Comparison of ENCODE assay signal across 8 mouse cellular contexts in genomic region chr2:21141520-21142203, GRCm38 (mm10).
DNase-seq lines count a peak whose midpoint lies in the region; ATAC-seq and TF ChIP-seq lines count a peak whose summit lies in the region.

No protein-coding gene starts in this region.

- H3K4me3 ChIP-seq in forebrain, embryonic 16.5 days (replicated peaks; ENCODE audit: low read length) = peak overlapping the region; percentile 71
- peak overlapping the region; percentile 39 for H3K4me3 ChIP-seq in liver, postnatal 0 days (ENCODE audit: low read depth, low read length)
- H3K4me3 ChIP-seq in neural tube, embryonic 13.5 days = peak overlapping the region; percentile 56

- peak overlapping the region; percentile 88 for H3K9ac ChIP-seq in forebrain, embryonic 16.5 days (replicated peaks; ENCODE audit: low read depth, low read length)
- 0 out of 2 replicates have a peak overlapping the region, but pooled peaks have one; percentile 6 for H3K9ac ChIP-seq in liver, postnatal 0 days (replicated peaks)
- H3K9ac ChIP-seq in neural tube, embryonic 13.5 days = peak overlapping the region; percentile 86

- H3K36me3 ChIP-seq in forebrain, embryonic 16.5 days (ENCODE audit: control insufficient read depth, insufficient read depth) = no peaks in the 10 kb centered on the region
- no peaks in the 10 kb centered on the region for H3K36me3 ChIP-seq in liver, postnatal 0 days (replicated peaks; ENCODE audit: insufficient read depth, low read length)
- H3K36me3 ChIP-seq in neural tube, embryonic 13.5 days = no peaks in the 10 kb centered on the region

- peak; percentile 39 for DNase-seq in layer of hippocampus, adult 11-12 months (ENCODE audit: low spot score)
- DNase-seq in layer of hippocampus, adult 9-10 months (ENCODE audit: low spot score) = no peak
- peak; percentile 71 to 73 for DNase-seq in heart, postnatal 10 days
- DNase-seq in large intestine, adult 2 months (ENCODE audit: low read depth, low spot score) = peak; percentile 8
- DNase-seq in liver, postnatal 0 days = peak; percentile 22
- DNase-seq in urinary bladder, adult 18-20 months (ENCODE audit: low spot score in 2 of 2) = peak; percentile 39 to 62

- peak overlapping the region; percentile 97 for H3K4me2 ChIP-seq in forebrain, embryonic 16.5 days (ENCODE audit: low read length)
- H3K4me2 ChIP-seq in liver, postnatal 0 days (ENCODE audit: low read depth, low read length) = peak overlapping the region; percentile 87
- peak overlapping the region; percentile 88 for H3K4me2 ChIP-seq in neural tube, embryonic 13.5 days

- intact Hi-C loops in heart, postnatal 10 days (cut with DNase I) = loop anchor here (5.0 kb wide), 2 partner anchors 46 to 174 kb away; partner anchors contain the start of gene Arhgap21

- H3K4me1 ChIP-seq in forebrain, embryonic 16.5 days (replicated peaks; ENCODE audit: control insufficient read depth, insufficient read depth, low read length) = peaks cover 14% of the 10 kb centered on the region
- H3K4me1 ChIP-seq in liver, postnatal 0 days (ENCODE audit: insufficient read depth) = peaks cover 4% of the 10 kb centered on the region; the same call in 1 of the 2 replicates
- peaks cover 23% of the 10 kb centered on the region for H3K4me1 ChIP-seq in neural tube, embryonic 13.5 days (replicated peaks)

- no peaks in the 10 kb centered on the region for H3K27me3 ChIP-seq in forebrain, embryonic 16.5 days (replicated peaks; ENCODE audit: control insufficient read depth, insufficient read depth, low read length)
- peaks cover 9% of the 10 kb centered on the region; the same call in 1 of the 2 replicates for H3K27me3 ChIP-seq in liver, postnatal 0 days (ENCODE audit: insufficient read depth, low read length)
- no peaks in the 10 kb centered on the region for H3K27me3 ChIP-seq in neural tube, embryonic 13.5 days

- H3K9me3 ChIP-seq in forebrain, embryonic 16.5 days (ENCODE audit: control insufficient read depth, low read length) = no peaks in the 10 kb centered on the region
- H3K9me3 ChIP-seq in liver, postnatal 0 days (ENCODE audit: low read length) = no peaks in the 10 kb centered on the region
- H3K9me3 ChIP-seq in neural tube, embryonic 13.5 days = 0 out of 2 replicates have a peak, but pooled peaks cover 5% of the 10 kb centered on the region

- no peak for TF ChIP-seq CTCF in liver, postnatal 0 days (IDR thresholded peaks at IDR 0.05; ENCODE audit: low read depth)

- WGBS in forebrain, embryonic 16.5 days = 0% methylated on average over 39 of the region's 46 CpGs
- 1% methylated on average over 44 of the region's 46 CpGs for WGBS in large intestine, adult 2 months
- WGBS in liver, postnatal 0 days (ENCODE audit: insufficient replicate concordance) = 1% methylated on average over 40 of the region's 46 CpGs
- 1% methylated on average over 44 of the region's 46 CpGs for WGBS in neural tube, embryonic 13.5 days

- peak overlapping the region; percentile 86 for H3K27ac ChIP-seq in forebrain, embryonic 16.5 days (ENCODE audit: low read length)
- no peak overlapping the region for H3K27ac ChIP-seq in liver, postnatal 0 days (ENCODE audit: low read depth)
- H3K27ac ChIP-seq in neural tube, embryonic 13.5 days (replicated peaks) = peak overlapping the region; percentile 88

- peak; percentile 88 for ATAC-seq in forebrain, embryonic 16.5 days
- ATAC-seq in liver, postnatal 0 days = peak; percentile 25; the same call in 1 of the 2 replicates
- ATAC-seq in neural tube, embryonic 13.5 days (ENCODE audit: low read depth) = peak; percentile 94

- no peak for TF ChIP-seq EP300 in liver, postnatal 0 days (IDR thresholded peaks at IDR 0.05; ENCODE audit: low read depth)

Comparison
In these comparisons a context has a peak if more than half of its experiments do, and no peak if none do; other contexts are left out.
1. ATAC-seq: peak in every context shown above with its lines; median percentile 94 in neural tube, embryonic 13.5 days; 88 in forebrain, embryonic 16.5 days; 25 in liver, postnatal 0 days.
2. H3K9ac ChIP-seq: peak in every context shown above with its lines; median percentile 88 in forebrain, embryonic 16.5 days; 86 in neural tube, embryonic 13.5 days; 6 in liver, postnatal 0 days.